Mouse (Mus musculus) ES-E14 (cell line): Measurements from ENCODE around the gene Erc2.

Experiments
- CHD2 ChIP-seq: IDR thresholded peaks from 2 replicates; pipeline ENCODE4 v1.6.1; 2014; ENCODE audit warnings: mild to moderate bottlenecking, low read depth, low read length, inconsistent platforms
- MAFK ChIP-seq: IDR thresholded peaks from 2 replicates; pipeline ENCODE4 v1.6.1; 2014; ENCODE audit warnings: mild to moderate bottlenecking, low read depth, low read length, inconsistent platforms; ENCODE audit not compliant: insufficient read depth
- ZC3H11A ChIP-seq: IDR thresholded peaks from 2 replicates; pipeline ENCODE4 v1.6.1; 2012; ENCODE audit warnings: low read depth, mild to moderate bottlenecking, inconsistent platforms, low read length, borderline replicate concordance
- ZNF384 ChIP-seq: IDR thresholded peaks from 2 replicates; pipeline ENCODE4 v1.6.1; 2012; ENCODE audit warnings: low read depth, low read length, inconsistent platforms

GRCm38 (mm10) chr14:27674561-27674960 lies 52.3 kb downstream of the Erc2 start:
- TF ChIP-seq MAFK (no peak), ZNF384 (no peak), ZC3H11A (no peak), CHD2 (no peak)
